Mouse (Mus musculus): ENCODE data around the gene Gna13. TPM values are rescaled to one million over a fixed set of nuclear protein-coding genes. Genes with fewer than 3 reads are reported as not detected.

Gna13 gene
- total and polyA plus RNA-seq, 3 experiments: 32.2 to 57.6 (median 39.3) TPM

DNA sequence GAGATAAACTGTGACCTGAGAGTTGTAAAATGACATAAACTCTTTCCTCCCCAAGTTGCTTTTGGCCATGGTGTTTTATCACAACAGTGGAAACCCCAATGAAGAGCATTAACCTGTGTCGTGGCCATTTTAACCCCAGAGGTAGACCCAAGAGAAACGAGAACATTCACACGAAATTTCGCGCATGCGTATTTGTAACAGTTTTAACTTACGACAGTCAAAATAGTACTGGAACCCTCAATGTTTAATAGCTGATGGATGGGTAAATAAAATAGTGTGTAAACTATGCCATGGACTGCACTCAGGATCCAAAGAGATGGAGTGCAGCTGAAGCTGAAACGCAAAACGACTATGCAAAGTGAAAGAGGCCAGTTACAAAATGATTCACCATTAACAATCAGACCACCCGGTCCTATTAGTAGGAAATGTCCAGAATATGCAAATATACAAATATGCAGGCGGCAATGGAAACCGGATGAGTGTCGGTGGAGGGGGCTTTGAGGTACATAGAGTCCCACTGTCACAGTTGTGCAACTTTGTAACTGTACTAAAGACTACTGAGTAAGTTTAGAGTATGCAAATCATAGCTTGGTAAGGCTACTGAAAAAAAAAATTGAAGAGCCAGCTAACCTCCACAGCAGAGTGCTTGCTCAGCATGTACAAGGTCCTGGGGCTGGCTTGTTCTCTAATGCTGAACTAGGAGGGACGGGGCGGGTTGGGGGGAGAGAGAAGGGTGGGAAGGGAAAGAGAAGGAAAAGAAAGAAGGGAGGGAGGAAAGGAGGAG, 47.8 kb downstream of the Gna13 start (continued):
- peak; percentile 48; the same call in 1 of the 2 replicates for TF ChIP-seq MAX (IDR thresholded peaks at IDR 0.05; ENCODE audit: low read length)
- peak; percentile 96 for TF ChIP-seq JUND (conservative IDR thresholded peaks at IDR 0.05; ENCODE audit: low read depth, low read length)
- no peak; the same call in 1 of the 2 replicates for TF ChIP-seq RAD21 (IDR thresholded peaks at IDR 0.05; ENCODE audit: low read depth, low read length)

DNA sequence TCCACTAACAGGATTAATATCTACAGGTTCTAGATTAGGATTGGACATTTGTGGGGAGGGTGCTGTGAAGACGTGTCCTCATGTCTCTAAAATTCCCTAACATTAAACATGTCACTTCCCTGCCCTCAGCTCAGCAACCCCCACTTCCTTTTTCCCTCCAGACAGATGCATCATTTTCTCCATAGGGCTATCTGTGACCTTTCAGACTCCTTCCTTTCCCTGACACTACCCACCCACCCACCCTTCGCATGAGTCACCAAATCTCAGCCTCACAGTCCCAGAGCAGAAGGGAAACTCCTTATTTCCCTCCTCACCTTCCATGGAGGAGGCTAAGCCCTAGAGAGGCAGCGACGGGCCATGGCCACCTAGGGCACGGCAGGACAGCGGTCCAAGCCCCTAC, 51.0 kb downstream of the Gna13 start, which contains the start of gene 9930022D16Rik:
Gene 9930022D16Rik, plus strand, starts transcription at position 301 of the 400 bp plus-strand sequence.
- no peaks in the 10 kb centered on the region for H3K36me3 ChIP-seq (replicated peaks in 1 of 2; ENCODE audit: control insufficient read depth in 1 of 2, insufficient read depth in 1 of 2, low read length in 1 of 2)
- no peaks in the 10 kb centered on the region for H3K27me3 ChIP-seq (replicated peaks)
- DNase-seq (ENCODE audit: extremely low read depth): no peak
- in situ Hi-C loops (cut with MboI; ENCODE audit: low pct_ligation_motif_present, low pct_unique_long_range_greater_than_20kb, low sequenced_read_pairs): loop anchor here (5.0 kb wide), 1 partner anchor 51 kb away; the partner anchor contains the start of gene Gna13
- no peak within 1 kb of the TSS for H3K27ac ChIP-seq (ENCODE audit: insufficient read depth, low read depth)
- H3K9me3 ChIP-seq (replicated peaks; ENCODE audit: low read length): no peaks in the 10 kb centered on the region
- H3K4me3 ChIP-seq (replicated peaks in 1 of 3; ENCODE audit: low read depth in 2 of 3, low read length in 2 of 3, poor library complexity in 1 of 3): no peak within 1 kb of the TSS
- no peak within 1 kb of the TSS for H3K9ac ChIP-seq (ENCODE audit: insufficient read depth, low read depth)
- no peaks in the 10 kb centered on the region for H3K79me2 ChIP-seq (replicated peaks; ENCODE audit: control insufficient read depth, extremely low read depth, insufficient read depth, poor library complexity, severe bottlenecking)
- no peak within 1 kb of the TSS for H3K4me2 ChIP-seq (ENCODE audit: insufficient read depth, low read depth, poor library complexity, severe bottlenecking)
- H3K4me1 ChIP-seq (ENCODE audit: control insufficient read depth in 1 of 2, insufficient read depth in 2 of 2): peaks cover 36 to 62% of the 10 kb centered on the region in 2 experiments
- TF ChIP-seq CHD2 (IDR thresholded peaks at IDR 0.05; ENCODE audit: low read length) (no peak), ETS1 (conservative IDR thresholded peaks at IDR 0.05; ENCODE audit: low read depth, low read length) (0 out of 2 replicates have a peak, but pooled peaks have one; percentile 14)
- dilution Hi-C loops (cut with MboI; ENCODE audit: extremely low pct_ligation_motif_present, extremely low pct_unique_long_range_greater_than_20kb, low sequenced_read_pairs): no loop called here

- Histone ChIP-seq H3K27me3 (replicated peaks) (no peaks in the 10 kb centered on the region), H3K27ac (ENCODE audit: insufficient read depth, low read depth) (no peak overlapping the region), H3K4me1 (ENCODE audit: control insufficient read depth in 1 of 2, insufficient read depth in 2 of 2) (peaks cover 35 to 64% of the 10 kb centered on the region in 2 experiments), H3K9me3 (replicated peaks; ENCODE audit: low read length) (no peaks in the 10 kb centered on the region), H3K36me3 (replicated peaks in 1 of 2; ENCODE audit: control insufficient read depth in 1 of 2, insufficient read depth in 1 of 2, low read length in 1 of 2) (no peaks in the 10 kb centered on the region), H3K4me3 (replicated peaks in 1 of 3; ENCODE audit: low read depth in 2 of 3, low read length in 2 of 3, poor library complexity in 1 of 3) (no peak overlapping the region), H3K9ac (ENCODE audit: insufficient read depth, low read depth) (no peak overlapping the region), H3K4me2 (ENCODE audit: insufficient read depth, low read depth, poor library complexity, severe bottlenecking) (no peak overlapping the region), H3K79me2 (replicated peaks; ENCODE audit: control insufficient read depth, extremely low read depth, insufficient read depth, poor library complexity, severe bottlenecking) (no peaks in the 10 kb centered on the region)
- dilution Hi-C loops (cut with MboI; ENCODE audit: extremely low pct_ligation_motif_present, extremely low pct_unique_long_range_greater_than_20kb, low sequenced_read_pairs): no loop called here
- in situ Hi-C loops (cut with MboI; ENCODE audit: low pct_ligation_motif_present, low pct_unique_long_range_greater_than_20kb, low sequenced_read_pairs): loop anchor here (5.0 kb wide), 1 partner anchor 53 kb away; the partner anchor contains the start of gene Gna13
- TF ChIP-seq BHLHE40 (IDR thresholded peaks at IDR 0.05; ENCODE audit: low read depth, low read length): no peak
- no peak for TF ChIP-seq GABPA (IDR thresholded peaks at IDR 0.05; ENCODE audit: insufficient replicate concordance, low read depth, low read length)
- no peak for TF ChIP-seq POLR2A (IDR thresholded peaks at IDR 0.05; ENCODE audit: low read depth, low read length)
- no peak for TF ChIP-seq CHD2 (IDR thresholded peaks at IDR 0.05; ENCODE audit: low read length)
- DNase-seq (ENCODE audit: extremely low read depth): no peak
Measured at GRCm38 (mm10) chr11:109414802-109415201, 52.2 kb downstream of the Gna13 start.

All from CH12.LX (cell line).